Mouse (Mus musculus) MN1 (cell line): ENCODE results near the gene Osbpl9.

Source experiments
- DNase-seq: peaks from one replicate; pipeline ENCODE4 v3.0.0-alpha.2; 2016; ENCODE audit warnings: low spot score

Osbpl9 gene

DNA sequence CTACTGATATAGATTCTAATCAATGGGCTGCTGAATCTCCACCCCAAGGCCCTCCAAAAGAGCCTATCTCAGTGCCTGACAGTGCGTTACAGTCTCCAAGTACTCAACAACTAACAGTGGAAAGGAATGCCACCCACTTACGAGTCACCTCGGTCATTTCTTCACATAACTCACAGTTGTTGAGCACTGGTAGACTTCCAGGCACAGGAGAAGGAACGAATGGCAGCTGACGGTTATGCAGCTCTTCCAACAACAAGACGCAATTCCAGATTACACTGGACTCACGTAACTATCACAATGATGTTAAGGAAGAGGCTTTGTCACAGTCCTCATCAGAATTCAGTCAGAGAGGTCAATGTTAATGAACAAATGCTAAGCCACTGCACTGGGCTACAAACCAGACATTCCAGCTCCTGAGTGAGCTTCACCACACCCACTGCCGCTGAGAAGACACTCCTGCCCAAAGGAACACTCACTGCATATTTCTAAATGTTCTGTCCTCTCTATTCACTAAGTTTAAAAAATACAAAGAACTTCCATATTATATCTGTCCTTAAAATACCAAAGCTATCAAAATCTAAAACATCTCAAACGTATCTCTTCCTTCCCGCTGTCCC, 70.7 kb downstream of the Osbpl9 start:
- DNase-seq, result no peak

- no peak for DNase-seq
Observed at GRCm38 (mm10) chr4:109128971-109129370, 73.1 kb downstream of the Osbpl9 start.

- DNase-seq, result no peak
Observed at GRCm38 (mm10) chr4:109128017-109128416, 74.1 kb downstream of the Osbpl9 start.

- DNase-seq, result peak; percentile 10
Observed at GRCm38 (mm10) chr4:109126834-109127564, 75.1 kb downstream of the Osbpl9 start.

GRCm38 (mm10) chr4:109125746-109126425, 76.2 kb downstream of the Osbpl9 start:
- no peak for DNase-seq

GRCm38 (mm10) chr4:109122830-109123555, 79.1 kb downstream of the Osbpl9 start:
- no peak for DNase-seq

DNA sequence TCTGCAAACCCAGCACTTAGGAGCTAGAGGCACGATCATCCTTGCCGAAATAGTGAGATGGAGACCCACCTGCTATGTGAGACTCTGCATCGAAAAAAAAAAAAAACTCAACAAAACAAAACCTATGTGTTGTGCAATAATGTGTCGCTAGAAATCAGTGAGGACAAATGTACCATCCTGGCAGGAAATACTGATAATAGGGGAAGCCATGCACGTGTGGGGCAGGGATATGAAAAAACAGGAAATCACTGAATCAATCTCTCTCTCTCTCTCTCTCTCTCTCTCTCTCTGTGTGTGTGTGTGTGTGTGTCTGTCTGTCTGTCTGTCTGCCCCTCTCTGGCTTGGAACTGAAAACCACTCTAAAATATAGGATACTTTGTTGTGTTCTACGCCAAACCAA, 81.3 kb downstream of the Osbpl9 start:
- no peak for DNase-seq

GRCm38 (mm10) chr4:109119641-109120125, 82.4 kb downstream of the Osbpl9 start:
- DNase-seq, result no peak

- DNase-seq, result no peak
Observed at GRCm38 (mm10) chr4:109118327-109118659, 83.8 kb downstream of the Osbpl9 start.

DNA sequence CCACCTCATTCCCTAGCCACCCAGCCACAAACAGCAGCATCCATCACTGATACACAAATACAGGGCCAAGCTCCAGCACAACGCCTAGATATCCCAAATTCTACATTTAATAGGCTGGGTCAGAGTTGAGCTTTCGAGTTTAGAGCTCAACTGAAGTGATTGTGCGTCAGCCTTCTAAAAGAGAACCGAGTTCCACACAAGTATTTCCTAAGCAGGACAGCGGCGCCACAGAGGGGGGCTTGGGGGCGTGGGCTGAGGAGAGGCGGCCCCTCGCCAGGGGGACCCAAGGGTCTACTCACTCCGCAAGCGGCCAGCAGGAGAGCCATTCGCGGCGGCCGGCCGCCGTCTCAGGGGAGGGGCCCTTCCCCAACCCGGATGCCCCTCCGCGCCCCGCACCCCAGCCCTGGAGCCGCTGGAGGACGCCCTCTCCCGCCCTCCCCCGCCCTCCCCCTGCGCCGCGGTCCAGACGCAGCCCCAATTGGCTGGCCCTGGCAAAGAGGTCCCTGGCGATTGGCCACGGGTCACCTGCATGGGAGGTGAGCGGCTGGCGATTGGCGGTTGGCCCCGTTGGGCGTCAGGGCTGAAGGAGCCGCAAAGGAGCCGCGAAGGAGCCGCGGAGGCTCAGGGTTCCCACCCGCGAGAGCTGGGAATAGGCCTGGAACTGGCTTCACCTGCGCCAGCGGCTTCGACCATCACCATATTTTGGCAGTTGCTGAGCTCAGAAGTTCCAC, 84.3 kb downstream of the Osbpl9 start:
- DNase-seq, result peak; percentile 91

GRCm38 (mm10) chr4:109116938-109117337, 85.1 kb downstream of the Osbpl9 start:
- no peak for DNase-seq

- no peak for DNase-seq
Observed at GRCm38 (mm10) chr4:109116494-109116893, 85.6 kb downstream of the Osbpl9 start.

GRCm38 (mm10) chr4:109115742-109116141, 86.3 kb downstream of the Osbpl9 start:
- peak; percentile 13 for DNase-seq

GRCm38 (mm10) chr4:109114308-109114707, 87.8 kb downstream of the Osbpl9 start:
- DNase-seq, result no peak

DNA sequence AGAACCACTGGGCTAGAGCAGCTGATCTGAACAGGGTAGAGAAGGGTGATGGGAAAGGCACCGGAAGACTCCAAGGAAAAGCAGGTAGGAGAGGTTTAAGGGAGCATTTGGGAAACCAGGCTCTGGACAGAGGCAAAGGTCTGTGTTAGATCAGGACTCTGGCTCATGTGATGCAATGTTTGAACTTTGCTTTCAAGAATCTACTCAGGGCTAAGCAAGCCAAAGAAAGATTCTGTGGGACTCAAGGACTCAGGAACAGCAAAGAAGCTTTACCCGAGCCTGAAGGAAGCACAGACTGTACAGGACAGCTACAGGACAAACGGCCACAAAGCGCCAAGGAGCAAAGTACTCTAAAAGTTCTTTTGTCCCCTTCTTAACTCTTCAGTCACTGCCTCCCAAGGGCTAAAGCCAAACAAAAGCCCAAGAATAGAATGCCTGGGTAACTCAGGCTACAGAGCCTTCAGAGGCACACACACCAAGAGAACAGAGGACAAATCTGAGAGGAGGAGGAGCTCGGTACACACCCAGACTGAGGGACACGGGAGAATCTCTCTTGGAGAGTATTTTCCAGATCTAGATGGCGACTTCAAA, 89.1 kb downstream of the Osbpl9 start:
- no peak for DNase-seq

DNA sequence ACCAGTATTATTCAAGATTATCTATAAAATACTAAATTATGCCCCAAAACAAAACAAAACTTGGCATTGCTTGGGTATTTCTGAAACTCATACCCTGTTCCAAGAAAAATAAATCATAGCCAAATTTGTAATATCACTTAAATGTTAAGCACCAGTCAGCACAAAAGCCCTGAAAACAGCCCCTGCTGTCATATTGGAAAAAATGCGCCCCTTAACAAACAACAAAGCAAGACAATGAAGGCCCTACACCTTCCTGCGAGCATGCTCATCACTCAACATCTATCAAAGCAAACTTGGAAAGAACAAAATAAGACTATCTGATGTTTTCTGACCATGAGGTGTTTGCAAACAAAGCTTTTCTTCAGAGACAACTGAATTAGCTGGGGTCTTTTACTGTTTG, 91.1 kb downstream of the Osbpl9 start:
- no peak for DNase-seq

- no peak for DNase-seq
Observed at GRCm38 (mm10) chr4:109109686-109110085, 92.4 kb downstream of the Osbpl9 start.

- DNase-seq, result no peak
Observed at GRCm38 (mm10) chr4:109109012-109109411, 93.1 kb downstream of the Osbpl9 start.

DNA sequence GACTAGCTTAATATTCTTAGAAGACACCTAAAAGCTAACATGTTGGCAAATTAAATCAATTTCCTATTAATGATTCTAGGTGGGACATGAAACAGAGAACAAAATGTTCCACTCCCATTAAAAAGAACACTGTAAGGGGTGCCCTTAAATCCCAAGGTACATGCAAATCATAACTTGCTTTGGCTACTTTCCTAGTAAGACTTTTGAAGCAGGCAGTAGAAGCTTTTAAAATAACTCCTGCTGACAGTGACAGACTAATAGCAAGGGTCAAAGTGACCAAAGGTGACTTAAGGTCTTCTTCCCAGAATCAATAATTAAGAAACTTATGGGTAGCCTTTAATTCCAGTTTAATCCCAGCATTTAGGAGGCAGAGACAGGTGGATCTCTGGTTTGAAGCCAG, 95.5 kb downstream of the Osbpl9 start:
- DNase-seq, result no peak

GRCm38 (mm10) chr4:109106034-109106433, 96.0 kb downstream of the Osbpl9 start:
- no peak for DNase-seq

DNA sequence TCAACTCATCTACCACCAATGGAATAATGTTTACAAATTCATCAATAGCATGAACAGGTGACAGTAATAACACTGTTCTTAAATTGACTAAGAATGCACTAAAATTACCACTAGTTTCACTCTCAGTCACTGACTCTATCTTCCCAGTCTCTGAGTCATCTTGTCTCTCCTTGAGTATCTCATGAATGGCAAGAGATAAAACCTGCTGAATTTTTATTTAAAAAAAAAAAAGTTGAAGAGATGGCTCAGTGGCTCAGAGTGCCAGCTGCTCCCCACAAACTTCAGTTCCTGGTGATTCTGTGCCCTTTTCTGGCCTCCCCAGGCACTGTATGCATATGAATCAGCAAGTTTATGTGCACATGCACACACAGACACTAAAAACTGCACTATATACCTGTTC, 96.8 kb downstream of the Osbpl9 start:
- no peak for DNase-seq
